Mouse (Mus musculus): ENCODE measurements around the gene Fgfr3.

Gene Fgfr3

GRCm38 (mm10) chr5:33730516-33730915, 9.0 kb downstream of the Fgfr3 start:
- DNase-seq (ENCODE audit: low spot score in 2 of 2) = no peak

GRCm38 (mm10) chr5:33731051-33731450, 9.6 kb downstream of the Fgfr3 start:
- DNase-seq (ENCODE audit: low spot score in 2 of 2) = no peak

- DNase-seq (ENCODE audit: low spot score in 2 of 2) = no peak
These were observed 12.4 kb downstream of the Fgfr3 start for GRCm38 (mm10) chr5:33733837-33734236.

GRCm38 (mm10) chr5:33735412-33736092, 14.1 kb downstream of the Fgfr3 start:
- no peak for DNase-seq (ENCODE audit: low spot score in 2 of 2)

GRCm38 (mm10) chr5:33736230-33736629, 14.8 kb downstream of the Fgfr3 start:
- no peak for DNase-seq (ENCODE audit: low spot score in 2 of 2)

- DNase-seq (ENCODE audit: low spot score in 2 of 2) = peak; percentile 70 to 81
These were observed 16.4 kb downstream of the Fgfr3 start for GRCm38 (mm10) chr5:33737903-33738321.

GRCm38 (mm10) chr5:33738341-33738740, 16.9 kb downstream of the Fgfr3 start:
- no peak for DNase-seq (ENCODE audit: low spot score in 2 of 2)

GRCm38 (mm10) chr5:33740548-33740947, 19.1 kb downstream of the Fgfr3 start:
- DNase-seq (ENCODE audit: low spot score in 2 of 2) = no peak

- no peak for DNase-seq (ENCODE audit: low spot score in 2 of 2)
These were observed 22.0 kb downstream of the Fgfr3 start for GRCm38 (mm10) chr5:33743481-33743880.

GRCm38 (mm10) chr5:33777195-33777594, 55.7 kb downstream of the Fgfr3 start:
- DNase-seq (ENCODE audit: low spot score in 2 of 2) = no peak

GRCm38 (mm10) chr5:33781964-33782344, 60.5 kb downstream of the Fgfr3 start:
- no peak for DNase-seq (ENCODE audit: low spot score in 2 of 2)

- peak; percentile 95 to 98 for DNase-seq (ENCODE audit: low spot score in 2 of 2)
These were observed 61.0 kb downstream of the Fgfr3 start, which contains the start of gene Letm1 for GRCm38 (mm10) chr5:33782345-33782998. TSS of gene Letm1 (minus strand) at chr5:33782817.

- DNase-seq (ENCODE audit: low spot score in 2 of 2) = no peak
These were observed 61.5 kb downstream of the Fgfr3 start for GRCm38 (mm10) chr5:33782999-33783390.

Data from frontal cortex, postnatal 36 days (tissue).